Mouse (Mus musculus) layer of hippocampus, adult 11-12 months (tissue): Measurements from ENCODE around the gene Atg7.

Source experiments
- DNase-seq: peaks from one replicate; pipeline ENCODE4 v3.0.0; 2022; ENCODE audit warnings: low spot score

Gene Atg7

DNA sequence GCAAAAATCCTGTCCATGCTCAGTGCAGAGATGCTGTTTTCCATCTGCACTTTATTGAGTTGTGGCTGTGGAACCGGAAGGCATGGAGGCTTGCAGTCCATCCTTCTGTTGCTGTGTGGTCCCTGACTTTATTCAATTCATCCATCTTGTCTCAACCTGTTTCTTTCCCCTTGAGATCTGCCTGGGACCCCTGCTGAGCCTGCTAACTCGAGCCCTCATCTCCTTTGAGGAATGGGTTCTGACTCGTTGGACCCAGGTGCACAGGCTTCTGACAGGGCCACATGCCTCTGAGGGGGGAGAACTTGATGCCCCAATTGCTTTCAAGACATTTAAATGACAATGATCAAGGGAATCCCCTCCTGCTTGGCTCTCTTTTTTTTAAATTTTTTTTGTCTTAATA, 143.6 kb downstream of the Atg7 start:
- no peak for DNase-seq

DNA sequence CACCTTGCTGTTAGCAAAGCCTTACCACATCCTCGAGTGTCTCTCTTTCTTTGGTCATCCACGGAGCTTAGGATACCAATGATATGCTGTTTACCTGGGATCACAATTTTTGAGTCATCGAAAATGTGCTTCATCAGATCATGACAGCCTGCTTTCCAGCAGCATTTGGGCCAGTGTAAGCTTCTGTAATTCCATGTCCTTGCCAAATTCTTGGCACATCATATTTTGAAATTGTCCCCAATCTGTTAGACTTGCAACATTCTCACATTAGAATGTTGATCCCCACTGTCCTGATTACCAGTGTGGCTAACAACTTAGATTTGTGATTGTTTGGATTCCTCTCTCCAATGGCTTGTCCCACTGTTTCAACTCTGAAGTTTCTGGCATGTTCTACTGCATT, 144.7 kb downstream of the Atg7 start:
- no peak for DNase-seq

DNA sequence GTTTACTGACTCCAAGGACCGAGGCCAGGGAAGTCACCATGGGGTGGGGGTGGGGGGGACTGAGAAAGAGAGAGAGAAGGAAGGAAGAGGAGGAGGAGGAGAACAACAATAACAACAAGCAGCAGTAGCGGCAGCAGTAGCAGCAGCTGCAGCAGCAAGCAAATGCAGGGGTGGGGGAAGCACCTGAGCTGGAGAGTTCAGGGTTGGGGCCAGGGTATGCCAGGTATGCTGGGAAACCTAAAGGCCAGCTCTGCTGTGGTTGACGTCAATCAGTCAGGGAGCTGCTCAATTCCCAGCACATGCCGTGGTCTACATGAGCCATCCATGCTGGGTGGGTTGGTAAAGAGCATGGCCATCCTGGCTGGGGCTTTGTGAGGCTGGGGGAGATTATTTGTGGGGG, 145.8 kb downstream of the Atg7 start:
- no peak for DNase-seq

DNA sequence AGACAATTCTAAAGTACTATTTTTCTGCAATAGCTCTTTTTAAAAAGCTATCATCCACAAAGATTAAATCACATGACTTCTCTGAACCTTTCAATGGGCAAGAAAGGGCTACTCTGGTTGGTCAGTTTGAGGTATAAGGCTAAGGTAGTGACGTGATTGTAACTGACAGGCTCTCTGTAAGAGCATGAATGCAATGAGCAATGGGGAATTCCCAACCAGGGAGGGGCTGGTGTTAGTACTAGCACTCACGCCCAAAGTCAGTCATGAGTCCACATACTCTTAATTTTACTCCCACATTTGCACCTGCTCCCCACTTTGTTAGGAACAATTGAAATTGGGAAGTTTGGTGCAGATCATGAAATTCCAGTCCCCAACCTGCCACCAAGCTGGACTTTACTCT, 147.2 kb downstream of the Atg7 start:
- DNase-seq = no peak

DNA sequence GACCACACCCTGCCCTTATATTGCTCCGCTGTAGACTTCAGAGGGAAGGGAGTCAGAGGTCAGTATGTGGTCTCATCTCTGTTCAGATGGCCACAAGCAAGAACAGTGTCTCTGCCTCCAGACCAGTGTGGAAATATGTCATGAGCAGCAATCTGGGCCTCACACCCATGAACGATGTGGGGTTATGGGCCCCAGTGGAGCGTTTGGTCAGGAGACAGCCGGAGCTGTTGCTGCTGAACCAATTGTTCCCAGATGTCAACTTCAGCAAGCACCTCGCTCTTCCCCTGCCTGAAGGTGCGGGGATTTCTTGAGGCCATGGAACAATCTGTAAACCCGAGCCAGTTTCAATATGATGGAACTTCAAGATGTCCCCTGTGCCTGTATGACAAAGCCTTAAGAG, 148.0 kb downstream of the Atg7 start:
- DNase-seq = no peak

DNA sequence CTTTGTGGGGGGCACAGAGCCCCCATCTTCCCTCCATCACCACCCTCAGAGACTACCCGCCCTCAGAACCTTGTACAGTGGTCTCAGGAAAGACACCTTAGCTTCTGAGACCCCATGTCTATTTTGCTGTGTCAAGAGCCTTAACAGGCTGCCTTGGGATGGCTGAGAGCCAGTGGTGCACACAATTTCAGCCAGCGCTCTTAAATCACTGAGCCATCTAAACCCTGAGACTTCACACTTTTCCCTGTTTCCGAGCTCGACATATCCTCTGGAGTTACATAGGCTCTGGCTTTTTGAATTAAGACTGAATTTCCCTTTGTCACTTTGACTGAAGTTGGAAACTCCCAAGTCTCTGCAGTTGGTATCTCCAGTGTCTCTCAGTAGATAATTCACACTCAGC, 148.9 kb downstream of the Atg7 start:
- DNase-seq = no peak

DNA sequence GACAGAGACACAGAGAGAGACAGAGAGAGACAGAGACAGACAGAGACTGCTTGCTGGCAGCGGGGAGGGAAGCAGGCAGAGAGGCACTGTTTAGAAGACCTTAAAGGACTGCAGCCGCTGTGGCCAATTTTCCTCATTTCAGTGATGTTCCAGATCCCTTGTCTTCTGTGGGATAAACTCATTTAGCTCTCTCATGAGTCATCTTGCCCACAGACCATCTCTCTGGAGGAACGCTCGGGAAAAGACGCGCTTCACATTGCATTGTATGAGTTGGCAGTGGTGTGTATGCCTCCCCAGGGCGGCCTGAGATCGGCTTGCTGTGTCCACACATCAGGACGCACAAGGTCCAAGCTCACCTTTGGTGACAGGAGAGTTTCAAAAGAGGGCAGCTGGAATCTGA, 151.8 kb downstream of the Atg7 start:
- DNase-seq = no peak

DNA sequence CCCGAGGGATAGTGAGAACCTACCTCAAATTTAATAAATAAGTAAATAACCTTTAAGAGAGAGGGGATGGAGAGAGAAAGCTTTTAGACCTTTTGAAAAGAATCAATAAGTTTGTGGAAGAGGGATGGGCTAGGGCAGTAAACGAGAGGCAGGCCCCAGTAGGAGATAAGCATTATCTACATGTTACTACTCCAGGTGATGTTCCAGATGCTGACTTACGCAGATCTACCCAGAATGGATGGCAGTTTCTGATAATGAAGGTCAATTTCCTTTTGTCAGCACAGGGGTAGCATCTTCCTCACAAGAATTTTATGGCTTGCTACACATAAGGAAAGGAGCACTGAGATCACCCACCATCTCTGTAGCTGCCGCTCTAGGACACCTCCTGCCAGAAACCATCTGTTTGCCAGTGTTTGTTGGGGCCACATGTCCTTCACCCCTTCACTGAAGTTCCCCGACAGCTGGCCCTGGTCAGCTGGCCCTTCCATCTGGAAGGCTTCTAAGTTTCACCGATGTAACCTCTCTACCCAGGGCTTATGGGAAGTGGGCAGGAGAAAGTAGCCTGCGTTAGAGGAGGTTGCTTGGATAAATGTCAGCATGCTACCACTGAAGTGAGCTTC, 152.9 kb downstream of the Atg7 start:
- no peak for DNase-seq

DNA sequence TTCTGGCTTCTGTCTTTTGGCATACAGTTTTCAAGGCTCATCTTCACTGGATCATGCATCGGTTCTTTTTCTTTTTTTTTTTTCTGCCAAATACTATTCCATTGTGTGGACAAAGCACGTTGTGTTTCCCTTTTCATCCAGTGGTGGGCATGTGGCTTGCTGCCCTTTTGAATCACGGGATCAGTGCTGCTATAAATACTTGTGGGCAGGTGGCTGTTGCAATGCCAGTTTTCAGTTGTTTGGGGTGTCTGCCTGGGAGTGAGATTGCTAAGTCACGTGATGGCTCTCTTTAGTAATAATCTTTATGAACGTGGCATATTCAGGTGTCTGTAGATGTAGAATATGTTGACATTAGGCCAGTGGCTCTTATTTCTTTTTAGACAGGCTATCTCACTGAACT, 155.0 kb downstream of the Atg7 start:
- DNase-seq = no peak

DNA sequence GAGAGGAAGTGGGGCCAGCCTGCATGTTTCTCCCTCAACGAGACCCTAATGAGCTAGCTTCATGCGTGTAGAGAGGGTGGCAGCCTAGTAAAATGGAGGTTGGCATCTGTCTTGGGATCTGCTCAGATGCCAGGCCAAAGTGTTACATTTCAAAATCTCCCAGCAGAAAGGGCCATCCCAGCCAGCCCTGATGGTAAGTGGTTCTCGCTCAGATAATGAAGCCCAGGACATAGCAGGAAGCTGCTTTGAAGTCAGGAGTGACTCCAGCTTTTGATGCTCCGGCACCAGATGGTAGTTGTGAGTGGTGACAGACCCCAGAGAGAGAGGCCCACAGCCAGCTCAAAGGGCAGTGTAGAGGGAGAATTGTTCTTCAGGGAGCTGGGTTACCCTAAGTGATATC, 155.8 kb downstream of the Atg7 start:
- DNase-seq = no peak

DNA sequence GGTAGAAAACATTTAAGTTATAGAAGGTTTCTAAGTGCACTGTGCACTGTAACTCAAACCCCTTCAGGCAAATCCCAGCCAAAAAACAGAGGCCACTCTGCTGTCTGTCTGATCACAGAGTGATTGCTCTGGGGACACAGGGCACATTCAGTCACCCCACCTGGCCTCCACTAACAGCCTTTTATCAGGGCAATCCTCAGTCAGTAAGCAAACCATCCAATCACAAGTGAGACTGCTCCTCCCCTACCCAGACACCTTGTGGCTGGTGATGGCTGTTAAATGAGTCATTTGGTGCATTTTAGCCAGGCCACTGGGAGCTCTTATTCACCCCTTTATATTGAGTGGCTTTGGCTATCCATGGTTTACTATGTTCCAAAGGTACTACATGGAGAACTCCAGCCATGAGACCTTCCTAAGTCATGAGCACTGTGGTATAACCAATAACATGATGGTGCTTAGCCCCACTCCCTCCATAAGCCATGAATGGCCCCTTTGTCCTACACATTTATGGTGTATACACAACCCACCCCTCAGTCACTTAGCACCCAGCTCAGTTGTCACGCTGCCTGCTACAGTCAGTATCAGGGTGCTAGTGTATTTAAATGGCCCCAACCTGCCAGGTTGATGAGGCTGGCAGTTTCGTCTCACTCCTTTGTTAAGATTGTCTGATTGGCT, 157.5 kb downstream of the Atg7 start:
- DNase-seq = no peak

DNA sequence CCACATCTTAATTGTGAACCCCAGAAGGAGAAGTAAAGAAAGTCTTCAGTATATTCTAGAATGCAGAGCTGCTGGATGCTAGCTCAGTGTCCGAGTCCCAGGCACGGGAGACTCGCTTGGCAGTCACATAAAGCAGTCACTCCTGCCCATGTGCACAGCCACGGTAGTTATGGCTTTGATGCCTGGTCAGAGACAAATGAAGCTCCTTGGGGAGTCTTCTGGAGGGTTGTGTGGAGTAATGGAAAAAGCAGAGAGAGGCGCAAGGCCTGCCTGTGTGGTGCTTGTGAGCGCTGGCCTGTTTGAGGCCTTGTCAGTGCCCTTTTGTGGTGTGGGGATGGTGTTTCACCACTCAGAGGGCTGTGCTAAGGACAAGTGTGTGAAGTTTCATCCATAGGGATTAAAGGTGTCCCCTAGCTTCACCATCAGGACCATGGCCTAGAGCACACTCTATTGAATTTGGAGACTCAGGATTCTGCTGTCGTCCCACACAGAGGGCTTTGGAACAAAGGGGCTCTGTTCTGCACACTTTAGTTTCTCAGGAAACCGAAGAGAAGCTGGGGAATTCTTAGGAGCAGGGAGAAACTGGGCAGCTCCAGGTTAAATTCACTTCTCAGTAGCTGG, 161.1 kb downstream of the Atg7 start:
- DNase-seq = no peak

DNA sequence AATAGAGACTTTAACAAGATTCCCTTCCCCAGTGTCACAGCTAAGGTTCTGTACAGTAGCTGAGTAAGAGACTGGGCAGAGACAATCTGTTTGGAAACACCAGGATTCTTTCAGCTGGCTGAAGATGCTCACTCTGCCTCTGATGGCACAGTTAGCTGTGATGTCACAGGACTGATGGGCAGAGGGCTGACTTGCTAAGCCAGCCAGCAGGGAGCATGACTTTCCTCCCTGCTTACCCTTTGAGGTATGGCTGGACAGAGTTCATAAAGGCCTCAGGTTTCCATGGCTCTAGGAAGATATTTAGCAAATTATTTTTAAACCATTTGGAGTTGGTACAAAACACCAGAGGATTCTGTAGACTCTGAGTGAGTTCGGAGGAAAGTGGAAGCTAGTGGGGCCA, 162.0 kb downstream of the Atg7 start:
- DNase-seq = no peak

DNA sequence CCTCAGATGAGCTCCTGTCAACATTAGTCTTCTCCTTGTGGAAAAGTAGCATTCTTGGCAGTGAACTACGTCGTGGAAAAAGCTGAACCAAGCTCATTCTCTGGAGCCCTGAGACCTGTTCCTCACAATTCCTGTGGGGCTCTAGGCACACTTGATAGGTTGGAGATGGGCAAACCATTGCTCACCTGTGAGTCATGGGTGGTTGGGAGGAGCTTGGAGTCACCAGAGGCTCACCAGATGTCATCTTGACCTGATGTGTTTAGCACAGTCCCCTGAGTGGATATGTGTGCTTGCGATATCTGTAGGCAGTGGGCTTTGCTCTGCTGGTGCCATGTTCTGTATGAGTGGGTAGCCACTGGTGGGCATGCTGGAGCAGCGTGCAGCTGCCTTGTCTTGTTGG, 163.0 kb downstream of the Atg7 start:
- DNase-seq = no peak

DNA sequence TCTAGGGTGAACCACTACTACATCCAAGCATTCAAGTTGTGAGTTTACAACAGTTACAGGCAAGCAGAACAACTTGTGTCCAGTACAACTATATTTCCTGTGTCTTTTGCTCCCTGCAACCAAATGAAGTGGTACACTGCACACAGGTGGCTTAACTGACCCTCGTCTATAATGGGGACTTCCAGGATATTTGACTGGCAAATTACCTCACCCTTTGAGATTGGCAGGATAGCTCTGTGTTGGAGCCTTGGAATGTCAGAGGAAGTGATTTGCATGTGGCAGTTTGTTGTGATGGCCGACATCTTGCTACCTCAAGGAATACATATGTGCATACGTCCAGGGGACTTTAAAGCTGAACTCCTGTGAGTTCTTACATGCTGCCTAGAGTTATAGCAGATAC, 164.6 kb downstream of the Atg7 start:
- DNase-seq = no peak

DNA sequence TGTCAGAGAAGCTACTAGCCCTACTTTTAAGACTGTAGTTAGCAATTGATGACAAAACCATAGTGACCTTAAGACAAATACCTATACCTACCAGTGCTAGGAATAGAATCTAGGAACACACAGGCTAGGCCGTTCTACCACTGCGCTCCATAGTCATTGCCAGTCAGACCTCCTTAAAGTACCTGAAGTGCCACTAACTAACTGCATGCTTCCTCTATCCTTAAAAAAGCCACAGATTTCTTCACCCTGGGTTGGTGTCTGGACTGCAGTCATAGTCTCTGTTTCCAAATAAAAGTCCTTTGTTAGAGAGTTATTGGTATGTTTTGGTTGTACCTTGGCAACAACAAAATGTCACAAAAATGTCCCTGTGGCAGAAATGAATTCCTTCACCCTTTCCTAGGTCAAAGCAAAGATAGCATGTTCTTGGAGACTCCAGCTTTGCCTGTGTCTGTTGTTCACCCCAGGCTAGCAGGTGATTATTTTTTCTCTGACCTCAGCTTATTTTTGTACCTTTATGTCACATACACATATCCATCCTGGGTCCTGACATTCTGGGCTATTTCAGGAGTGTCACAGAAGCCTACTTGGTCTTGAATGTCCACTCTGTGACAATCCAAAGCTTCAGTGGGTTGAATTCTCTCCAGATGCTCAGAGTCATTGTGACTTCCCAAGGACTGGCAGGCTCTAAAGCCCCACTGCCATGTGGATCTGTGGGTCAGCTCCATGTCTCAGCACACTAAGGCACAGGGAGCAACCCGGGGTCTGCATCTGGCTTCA, 165.9 kb downstream of the Atg7 start:
- no peak for DNase-seq

DNA sequence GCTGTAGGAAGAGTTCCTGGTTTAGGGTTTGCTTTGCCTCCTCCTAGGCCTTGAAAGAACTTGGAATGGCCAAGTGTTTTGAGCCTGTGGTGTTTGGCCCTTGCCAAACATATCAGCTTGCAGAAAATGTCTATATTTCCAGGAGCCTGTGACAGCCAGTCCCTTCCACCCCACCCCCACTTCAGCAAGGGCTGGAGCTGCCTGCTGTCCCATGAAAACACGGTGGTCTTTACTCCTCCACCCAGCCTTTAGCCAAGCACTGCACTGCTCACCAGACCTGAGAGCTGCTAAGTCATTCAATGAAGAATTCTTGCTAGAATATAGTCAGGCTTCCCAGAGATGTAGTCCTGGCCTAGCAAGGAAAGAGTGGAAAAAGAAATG, 166.5 kb downstream of the Atg7 start:
- no peak for DNase-seq

DNA sequence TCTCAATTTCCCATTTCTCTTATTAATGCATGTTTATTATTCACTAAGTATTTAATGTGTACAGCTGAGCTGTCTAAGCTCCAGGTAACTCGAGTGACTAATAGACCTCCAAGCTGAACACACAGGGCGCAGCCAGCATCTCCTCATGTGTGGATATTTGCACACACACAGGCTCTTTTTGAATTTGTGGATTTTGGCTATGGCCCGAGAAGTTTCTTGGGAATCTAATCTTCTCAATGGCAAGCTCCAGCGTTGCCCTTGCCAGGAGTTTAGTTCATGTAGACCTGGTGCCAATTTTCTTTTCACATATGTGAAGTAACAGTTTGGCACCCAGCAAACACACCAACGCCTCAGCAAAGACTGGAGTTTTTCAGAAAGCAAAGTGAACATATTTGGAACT, 169.4 kb downstream of the Atg7 start:
- DNase-seq = no peak

DNA sequence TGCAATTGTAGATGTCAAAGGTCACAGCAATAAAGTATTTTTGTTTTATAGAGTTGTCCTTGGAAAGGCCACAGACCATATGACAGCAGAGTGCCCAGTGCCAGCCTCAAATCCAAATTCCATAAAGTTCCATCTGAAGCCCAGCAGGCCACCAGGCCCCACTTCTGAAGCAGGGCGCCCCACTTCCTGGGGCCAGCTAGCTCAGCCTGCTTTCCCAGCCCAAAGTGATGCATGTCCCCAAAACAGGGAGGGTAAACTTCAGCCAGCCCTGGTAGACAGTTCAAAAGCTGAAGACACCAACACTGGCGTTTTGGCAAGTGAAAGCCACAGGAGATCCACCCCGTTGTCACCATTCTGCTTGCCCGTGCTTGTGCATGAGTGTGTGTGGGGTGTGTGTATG, 169.9 kb downstream of the Atg7 start:
- DNase-seq = no peak

DNA sequence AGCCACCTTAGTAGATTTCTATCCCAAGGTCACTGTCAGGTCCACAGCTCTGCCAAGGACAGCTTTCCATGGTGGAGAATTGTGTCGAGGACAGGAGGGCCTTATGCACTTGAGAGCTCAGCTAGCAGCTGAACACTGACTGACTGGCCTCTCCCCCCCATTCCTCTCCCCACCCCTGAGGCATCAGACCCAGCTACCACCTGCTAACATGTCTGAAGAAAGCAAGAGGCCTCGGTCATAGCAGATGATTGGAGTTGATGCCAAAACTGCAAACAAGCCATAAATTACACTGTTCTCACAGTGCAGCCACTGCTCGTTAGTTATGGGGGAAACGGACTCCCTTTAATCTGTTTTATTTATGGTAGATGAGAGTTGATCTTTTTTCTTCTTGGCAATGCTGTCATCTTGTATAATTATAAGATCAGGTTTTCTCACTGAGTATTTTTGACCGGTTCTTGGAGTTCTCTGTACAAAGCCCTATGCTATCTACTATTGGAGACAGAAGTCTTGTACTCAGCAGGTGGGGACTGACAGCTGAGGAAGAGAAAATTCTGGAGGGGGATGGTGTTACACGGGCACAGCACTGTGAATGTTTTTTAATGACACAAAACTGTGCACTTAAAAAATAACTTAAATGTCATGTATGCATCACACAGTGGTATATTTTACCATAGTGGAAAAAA, 171.4 kb downstream of the Atg7 start:
- no peak for DNase-seq

DNA sequence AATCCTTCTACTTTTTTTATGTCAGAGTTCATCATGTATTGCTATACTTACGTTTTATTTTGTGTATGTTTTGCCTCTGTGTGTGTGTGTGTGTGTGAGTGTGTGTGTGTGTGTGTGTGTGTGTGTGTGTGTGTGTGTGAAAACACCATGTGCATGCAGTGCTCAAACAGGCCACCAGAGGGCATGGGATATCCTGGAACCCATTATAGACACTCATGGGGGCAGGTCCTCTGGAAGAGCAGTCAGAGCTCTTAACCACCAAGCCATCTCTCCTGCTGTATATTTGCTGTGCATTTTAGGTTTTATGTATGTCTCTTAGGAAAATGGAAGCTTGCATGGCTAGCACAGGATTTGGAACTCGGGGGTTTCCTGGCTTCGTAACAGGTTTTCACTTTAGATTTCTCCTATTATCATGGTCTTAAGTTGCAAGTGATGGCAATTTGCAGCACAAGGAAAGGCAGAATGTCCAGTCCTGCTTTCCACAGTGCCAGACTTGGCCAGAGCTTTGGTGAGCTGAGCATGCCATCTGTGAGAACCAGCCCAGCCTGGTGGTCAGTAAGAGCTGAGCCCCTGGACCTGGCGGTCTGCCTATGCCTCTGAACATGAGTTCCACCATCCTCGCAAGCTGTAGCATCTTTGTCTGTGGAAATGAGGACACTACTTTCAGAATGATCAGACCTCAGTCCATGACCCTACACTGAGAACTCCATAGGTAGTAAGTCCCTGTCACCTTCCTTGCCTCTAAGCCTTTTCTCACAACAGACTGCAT, 172.2 kb downstream of the Atg7 start:
- DNase-seq = no peak

DNA sequence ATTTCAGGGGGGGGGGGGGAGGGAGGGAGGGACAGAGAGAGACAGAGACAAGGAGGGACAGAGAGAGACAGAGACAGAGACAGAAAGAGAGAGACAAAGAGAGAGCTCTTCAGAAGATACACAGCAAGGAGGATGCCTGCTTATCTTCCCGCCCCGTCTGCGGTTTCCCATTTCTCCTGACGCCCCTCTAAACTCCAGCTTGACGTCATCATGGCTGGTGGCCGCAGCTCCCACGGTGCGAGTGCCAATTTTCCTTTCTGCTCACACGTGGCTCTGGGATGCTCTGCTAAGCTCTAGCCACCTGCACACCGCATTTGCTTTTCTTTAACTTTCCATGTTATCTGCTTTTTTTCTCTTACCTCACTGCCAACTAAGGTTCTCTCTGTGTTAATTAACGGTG, 175.1 kb downstream of the Atg7 start:
- DNase-seq = no peak
